Mouse (Mus musculus) gastrocnemius, postnatal 25 days (tissue): ENCODE data around the gene E2f4. TPM values are rescaled to one million over a fixed set of nuclear protein-coding genes. Genes with fewer than 3 reads are reported as not detected.

ENCODE experiments used
- DNase-seq: peaks from one replicate; pipeline ENCODE4 v3.0.0; 2022
- long read RNA-seq, 2 experiments: library from polyadenylated mRNA; stranded (forward); transcript quantifications; one replicate each; pipeline ENCODE4 v2.0.0; 2021
- total RNA-seq, 2 experiments: library from RNA; stranded (reverse); gene quantifications; 1 replicate in 1 of 2; 2 replicates in 1 of 2; pipeline ENCODE4 v1.2.3; 2021

The E2f4 gene
- 10 to 100 TPM; 21.8 to 24.5 TPM for total RNA-seq
- long read RNA-seq, experiment 1, transcript E2f4-201 (10 exons, 1,993 nt): major isoform, 59 of 68 reads
- long read RNA-seq, experiment 1, partial matches to known transcripts: 7 of 68 reads
- long read RNA-seq, experiment 1, other reads (novel, unspliced or antisense): 2 of 68 reads
- long read RNA-seq, experiment 2, transcript E2f4-201 (10 exons, 1,993 nt): major isoform, 64 of 74 reads
- long read RNA-seq, experiment 2, partial matches to known transcripts: 5 of 74 reads
- long read RNA-seq, experiment 2, other reads (novel, unspliced or antisense): 4 of 74 reads

- peak; percentile 90 for DNase-seq
Observed at GRCm38 (mm10) chr8:105297511-105298192, at the start of gene E2f4. TSS of gene E2f4 (plus strand) at chr8:105297663.

- DNase-seq: no peak
Observed at GRCm38 (mm10) chr8:105251954-105252353, 45.5 kb upstream of the E2f4 start.

GRCm38 (mm10) chr8:105252680-105253537 is 44.6 kb upstream of the E2f4 start:
- DNase-seq: no peak

- DNase-seq: no peak
Observed at GRCm38 (mm10) chr8:105253766-105254151, 43.7 kb upstream of the E2f4 start.

GRCm38 (mm10) chr8:105254152-105254965 is 43.1 kb upstream of the E2f4 start:
- peak; percentile 86 for DNase-seq

- peak; percentile 85 for DNase-seq
Observed at GRCm38 (mm10) chr8:105254966-105255350, 42.5 kb upstream of the E2f4 start, which contains the start of gene B3gnt9. TSS of gene B3gnt9 (minus strand) at chr8:105255153.

- DNase-seq: no peak
Observed at GRCm38 (mm10) chr8:105257318-105258114, 39.9 kb upstream of the E2f4 start.

GRCm38 (mm10) chr8:105258911-105259720 is 38.3 kb upstream of the E2f4 start:
- DNase-seq: no peak

GRCm38 (mm10) chr8:105259721-105260320 is 37.6 kb upstream of the E2f4 start:
- DNase-seq: peak; percentile 64

- no peak for DNase-seq
Observed at GRCm38 (mm10) chr8:105260371-105261099, 36.9 kb upstream of the E2f4 start.

- DNase-seq: no peak
Observed at GRCm38 (mm10) chr8:105261326-105261980, 36.0 kb upstream of the E2f4 start.

GRCm38 (mm10) chr8:105263244-105263912 is 34.1 kb upstream of the E2f4 start:
- no peak for DNase-seq

GRCm38 (mm10) chr8:105264024-105264982 is 33.2 kb upstream of the E2f4 start, which contains the start of the genes Tradd and Fbxl8:
TSS of gene Tradd (minus strand) at chr8:105264609.
TSS of gene Fbxl8 (plus strand) at chr8:105264648.
- DNase-seq: peak; percentile 80

- DNase-seq: no peak
Observed at GRCm38 (mm10) chr8:105265128-105265527, 32.3 kb upstream of the E2f4 start.

- no peak for DNase-seq
Observed at GRCm38 (mm10) chr8:105266775-105267174, 30.7 kb upstream of the E2f4 start.

GRCm38 (mm10) chr8:105268342-105269074 is 29.0 kb upstream of the E2f4 start:
- no peak for DNase-seq
